Mouse (Mus musculus): ENCODE results near the gene Psmb8. TPM values are rescaled to one million over a fixed set of nuclear protein-coding genes. Genes with fewer than 3 reads are reported as not detected.

Gene Psmb8
- polyA plus RNA-seq, 1 experiment: 260 TPM

- WGBS: 25% methylated on average over 3 of the region's 3 CpGs
- peak; percentile 80 to 94 for DNase-seq (ENCODE audit: low read depth in 1 of 2, low spot score in 2 of 2)
These were observed 41.2 kb downstream of the Psmb8 start, which contains the start of gene H2-Ob for GRCm38 (mm10) chr17:34238706-34239105. TSS of gene H2-Ob (plus strand) at chr17:34238903.

GRCm38 (mm10) chr17:34239601-34240041, 42.1 kb downstream of the Psmb8 start:
- DNase-seq (ENCODE audit: low read depth in 1 of 2, low spot score in 2 of 2): peak; percentile 55 to 93
- peaks cover 26% of the 10 kb centered on the region for H3K36me3 ChIP-seq (ENCODE audit: control insufficient read depth, insufficient read depth, low read length)
- H3K4me1 ChIP-seq (ENCODE audit: control insufficient read depth, insufficient read depth, insufficient read length): peaks cover 4% of the 10 kb centered on the region; the same call in 1 of the 2 replicates
- 5% methylated on average over 10 of the region's 10 CpGs for WGBS
- no peaks in the 10 kb centered on the region for H3K27me3 ChIP-seq (ENCODE audit: control insufficient read depth, insufficient read depth, low read length)
- TF ChIP-seq POLR2A (IDR thresholded peaks at IDR 0.05; ENCODE audit: low read depth, low read length): peak; percentile 66
- no peak for TF ChIP-seq CTCF (IDR thresholded peaks at IDR 0.05; ENCODE audit: extremely low read depth, insufficient read depth, insufficient read length, insufficient replicate concordance)
- peak overlapping the region; percentile 71 for H3K4me3 ChIP-seq (ENCODE audit: extremely low read depth, insufficient read depth, insufficient read length)
- H3K27ac ChIP-seq (ENCODE audit: insufficient read depth, low read length): peak overlapping the region; percentile 100

More at GRCm38 (mm10) chr17:34238706-34239105, 41.2 kb downstream of the Psmb8 start, which contains the start of gene H2-Ob:
- H3K36me3 ChIP-seq (ENCODE audit: control insufficient read depth, insufficient read depth, low read length): peaks cover 18% of the 10 kb centered on the region
- H3K27me3 ChIP-seq (ENCODE audit: control insufficient read depth, insufficient read depth, low read length): no peaks in the 10 kb centered on the region
- 0 out of 2 replicates have a peak, but pooled peaks have one; percentile 18 for TF ChIP-seq POLR2A (IDR thresholded peaks at IDR 0.05; ENCODE audit: low read depth, low read length)
- TF ChIP-seq CTCF (IDR thresholded peaks at IDR 0.05; ENCODE audit: extremely low read depth, insufficient read depth, insufficient read length, insufficient replicate concordance): no peak
- peak within 1 kb of the TSS; percentile 100 for H3K27ac ChIP-seq (ENCODE audit: insufficient read depth, low read length)
- peak within 1 kb of the TSS; percentile 77 for H3K4me3 ChIP-seq (ENCODE audit: extremely low read depth, insufficient read depth, insufficient read length)
- H3K4me1 ChIP-seq (ENCODE audit: control insufficient read depth, insufficient read depth, insufficient read length): peaks cover 4% of the 10 kb centered on the region; the same call in 1 of the 2 replicates

GRCm38 (mm10) chr17:34240366-34240765, 42.8 kb downstream of the Psmb8 start:
- Histone ChIP-seq H3K27me3 (ENCODE audit: control insufficient read depth, insufficient read depth, low read length) (no peaks in the 10 kb centered on the region), H3K4me1 (ENCODE audit: control insufficient read depth, insufficient read depth, insufficient read length) (peaks cover 4% of the 10 kb centered on the region; the same call in 1 of the 2 replicates), H3K36me3 (ENCODE audit: control insufficient read depth, insufficient read depth, low read length) (peaks cover 26% of the 10 kb centered on the region), H3K4me3 (ENCODE audit: extremely low read depth, insufficient read depth, insufficient read length) (peak overlapping the region; percentile 61), H3K27ac (ENCODE audit: insufficient read depth, low read length) (peak overlapping the region; percentile 100)
- 24% methylated on average over 3 of the region's 3 CpGs for WGBS
- TF ChIP-seq CTCF (IDR thresholded peaks at IDR 0.05; ENCODE audit: extremely low read depth, insufficient read depth, insufficient read length, insufficient replicate concordance): no peak
- TF ChIP-seq POLR2A (IDR thresholded peaks at IDR 0.05; ENCODE audit: low read depth, low read length): no peak
- no peak for DNase-seq (ENCODE audit: low read depth in 1 of 2, low spot score in 2 of 2)

GRCm38 (mm10) chr17:34240916-34241315, 43.4 kb downstream of the Psmb8 start:
- peak overlapping the region; percentile 45 for H3K27ac ChIP-seq (ENCODE audit: insufficient read depth, low read length)

GRCm38 (mm10) chr17:34244656-34245055, 47.1 kb downstream of the Psmb8 start:
- peaks cover 29% of the 10 kb centered on the region for H3K36me3 ChIP-seq (ENCODE audit: control insufficient read depth, insufficient read depth, low read length)
- peaks cover 7% of the 10 kb centered on the region; the same call in 1 of the 2 replicates for H3K4me1 ChIP-seq (ENCODE audit: control insufficient read depth, insufficient read depth, insufficient read length)
- TF ChIP-seq CTCF (IDR thresholded peaks at IDR 0.05; ENCODE audit: extremely low read depth, insufficient read depth, insufficient read length, insufficient replicate concordance) (no peak), POLR2A (IDR thresholded peaks at IDR 0.05; ENCODE audit: low read depth, low read length) (no peak)
- DNase-seq (ENCODE audit: low read depth in 1 of 2, low spot score in 2 of 2): no peak
- 88% methylated on average over 4 of the region's 4 CpGs for WGBS
- H3K27ac ChIP-seq (ENCODE audit: insufficient read depth, low read length): no peak overlapping the region
- H3K27me3 ChIP-seq (ENCODE audit: control insufficient read depth, insufficient read depth, low read length): no peaks in the 10 kb centered on the region
- no peak overlapping the region for H3K4me3 ChIP-seq (ENCODE audit: extremely low read depth, insufficient read depth, insufficient read length)

More at GRCm38 (mm10) chr17:34240916-34241315, 43.4 kb downstream of the Psmb8 start:
- DNase-seq (ENCODE audit: low read depth in 1 of 2, low spot score in 2 of 2): no peak
- Histone ChIP-seq H3K4me3 (ENCODE audit: extremely low read depth, insufficient read depth, insufficient read length) (no peak overlapping the region; the same call in 1 of the 2 replicates), H3K36me3 (ENCODE audit: control insufficient read depth, insufficient read depth, low read length) (peaks cover 29% of the 10 kb centered on the region), H3K27me3 (ENCODE audit: control insufficient read depth, insufficient read depth, low read length) (no peaks in the 10 kb centered on the region), H3K4me1 (ENCODE audit: control insufficient read depth, insufficient read depth, insufficient read length) (peaks cover 4% of the 10 kb centered on the region; the same call in 1 of the 2 replicates)
- TF ChIP-seq CTCF (IDR thresholded peaks at IDR 0.05; ENCODE audit: extremely low read depth, insufficient read depth, insufficient read length, insufficient replicate concordance) (no peak), POLR2A (IDR thresholded peaks at IDR 0.05; ENCODE audit: low read depth, low read length) (no peak)
- WGBS: 82% methylated on average over 6 of the region's 6 CpGs

- DNase-seq (ENCODE audit: low read depth in 1 of 2, low spot score in 2 of 2): no peak
- no peak for TF ChIP-seq CTCF (IDR thresholded peaks at IDR 0.05; ENCODE audit: extremely low read depth, insufficient read depth, insufficient read length, insufficient replicate concordance)
- no peak for TF ChIP-seq POLR2A (IDR thresholded peaks at IDR 0.05; ENCODE audit: low read depth, low read length)
- peaks cover 4% of the 10 kb centered on the region; the same call in 1 of the 2 replicates for H3K4me1 ChIP-seq (ENCODE audit: control insufficient read depth, insufficient read depth, insufficient read length)
- H3K27me3 ChIP-seq (ENCODE audit: control insufficient read depth, insufficient read depth, low read length): no peaks in the 10 kb centered on the region
- H3K27ac ChIP-seq (ENCODE audit: insufficient read depth, low read length): no peak overlapping the region
- H3K36me3 ChIP-seq (ENCODE audit: control insufficient read depth, insufficient read depth, low read length): peaks cover 21% of the 10 kb centered on the region
- no peak overlapping the region for H3K4me3 ChIP-seq (ENCODE audit: extremely low read depth, insufficient read depth, insufficient read length)
- WGBS: 70% methylated on average over 3 of the region's 3 CpGs
These were observed 49.5 kb downstream of the Psmb8 start for GRCm38 (mm10) chr17:34247047-34247446.

- Histone ChIP-seq H3K27ac (ENCODE audit: insufficient read depth, low read length) (no peak overlapping the region), H3K36me3 (ENCODE audit: control insufficient read depth, insufficient read depth, low read length) (peaks cover 11% of the 10 kb centered on the region), H3K4me1 (ENCODE audit: control insufficient read depth, insufficient read depth, insufficient read length) (peaks cover 4% of the 10 kb centered on the region; the same call in 1 of the 2 replicates), H3K27me3 (ENCODE audit: control insufficient read depth, insufficient read depth, low read length) (no peaks in the 10 kb centered on the region), H3K4me3 (ENCODE audit: extremely low read depth, insufficient read depth, insufficient read length) (no peak overlapping the region)
- WGBS: 10% methylated on average over 2 of the region's 2 CpGs
- DNase-seq (ENCODE audit: low read depth in 1 of 2, low spot score in 2 of 2): no peak
- TF ChIP-seq POLR2A (IDR thresholded peaks at IDR 0.05; ENCODE audit: low read depth, low read length): no peak
- TF ChIP-seq CTCF (IDR thresholded peaks at IDR 0.05; ENCODE audit: extremely low read depth, insufficient read depth, insufficient read length, insufficient replicate concordance): peak; percentile 19; the same call in 1 of the 2 replicates
These were observed 51.2 kb downstream of the Psmb8 start for GRCm38 (mm10) chr17:34248764-34249163.
